Mouse (Mus musculus) heart, embryonic 14.5 days (tissue): ENCODE results near the gene Avl9. TPM values are rescaled to one million over a fixed set of nuclear protein-coding genes. Genes with fewer than 3 reads are reported as not detected.

ENCODE experiments used
- polyA plus RNA-seq: library from polyadenylated mRNA; unstranded; fragments of >200 nt; fragmentation: Nextera tagmentation; extraction: Ambion mirVana; gene quantifications from 2 replicates; pipeline ENCODE4 v1.2.1, GENCODE M21; 2014

The Avl9 gene
- polyA plus RNA-seq, 1 experiment from 2014 or later, result 10.9 TPM

Other genes with a start within 250 kb of the Avl9 start
- 11.1 and 12.2 TPM in 2 replicates for gene Pde1c, start 145.8 kb upstream of the Avl9 start, polyA plus RNA-seq
- 79.1 and 80.1 TPM in 2 replicates for gene Lsm5, start 10.2 kb upstream of the Avl9 start, polyA plus RNA-seq
- 35.1 and 36.3 TPM in 2 replicates for gene Kbtbd2, start 82.9 kb downstream of the Avl9 start, polyA plus RNA-seq
- 147 and 148 TPM in 2 replicates for gene Fkbp9, start 117.2 kb downstream of the Avl9 start, polyA plus RNA-seq
- gene Nt5c3, start 209.0 kb downstream of the Avl9 start, polyA plus RNA-seq, result 72.8 and 74.8 TPM in 2 replicates
- gene Vmn1r4, start 209.1 kb downstream of the Avl9 start, polyA plus RNA-seq, result 0.09 and 0.19 TPM in 2 replicates